Mouse (Mus musculus): Measurements from ENCODE around the gene Cldn4. TPM values are rescaled to one million over a fixed set of nuclear protein-coding genes. Genes with fewer than 3 reads are reported as not detected.

Cldn4 gene
- total and polyA plus RNA-seq, 3 experiments: 0.17 to 0.51 TPM; not detected in 1

DNA sequence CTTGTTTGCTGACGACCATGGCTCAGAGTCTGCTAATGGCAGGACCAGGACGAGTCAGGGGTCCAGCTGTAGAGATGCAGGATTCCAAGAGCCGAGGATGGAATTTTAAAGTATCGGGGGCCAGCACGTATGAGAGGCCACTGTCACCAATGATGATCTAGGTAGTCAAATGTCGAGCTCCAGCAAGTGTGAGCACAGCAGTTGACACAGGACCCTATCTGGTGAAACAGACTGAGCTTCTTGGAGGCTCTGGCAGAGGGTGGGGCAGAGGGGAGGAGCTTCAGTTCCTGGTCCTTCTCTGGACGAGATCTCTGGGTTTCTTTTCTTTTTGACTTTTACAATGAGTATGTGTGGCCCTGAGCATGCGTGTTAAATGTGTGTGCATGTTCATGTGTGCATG lies 31.4 kb downstream of the Cldn4 start, which contains the start of gene Cldn13:
Gene Cldn13, minus strand, starts transcription at position 216 of the 400 bp plus-strand sequence.
- H3K4me2 ChIP-seq (ENCODE audit: insufficient read depth, low read depth, poor library complexity, severe bottlenecking): no peak within 1 kb of the TSS
- in situ Hi-C loops (cut with MboI; ENCODE audit: low pct_ligation_motif_present, low pct_unique_long_range_greater_than_20kb, low sequenced_read_pairs) (loop anchor here (5.0 to 25.0 kb wide), 3 partner anchors 47 to 197 kb away; partner anchors contain the start of gene Eln), dilution Hi-C loops (cut with MboI; ENCODE audit: extremely low pct_ligation_motif_present, extremely low pct_unique_long_range_greater_than_20kb, low sequenced_read_pairs) (no loop called here)
- DNase-seq (ENCODE audit: extremely low read depth): no peak
- H3K9ac ChIP-seq (ENCODE audit: insufficient read depth, low read depth): no peak within 1 kb of the TSS
- no peak within 1 kb of the TSS for H3K27ac ChIP-seq (ENCODE audit: insufficient read depth, low read depth)
- H3K4me3 ChIP-seq (replicated peaks in 1 of 3; ENCODE audit: low read depth in 2 of 3, low read length in 2 of 3, poor library complexity in 1 of 3): no peak within 1 kb of the TSS
- TF ChIP-seq PAX5 (IDR thresholded peaks at IDR 0.05; ENCODE audit: low read length) (no peak), JUND (conservative IDR thresholded peaks at IDR 0.05; ENCODE audit: low read depth, low read length) (no peak), BHLHE40 (IDR thresholded peaks at IDR 0.05; ENCODE audit: low read depth, low read length) (no peak), KAT2A (IDR thresholded peaks at IDR 0.05; ENCODE audit: insufficient replicate concordance, low read length) (no peak), EP300 (IDR thresholded peaks at IDR 0.05; ENCODE audit: low read length) (no peak), NRF1 (IDR thresholded peaks at IDR 0.05; ENCODE audit: low read depth, low read length) (no peak), ZKSCAN1 (IDR thresholded peaks at IDR 0.05; ENCODE audit: borderline replicate concordance, low read depth, low read length) (no peak)
- H3K36me3 ChIP-seq (replicated peaks in 1 of 2; ENCODE audit: control insufficient read depth in 1 of 2, insufficient read depth in 1 of 2, low read length in 1 of 2): no peaks in the 10 kb centered on the region
- peaks cover 12% of the 10 kb centered on the region for H3K9me3 ChIP-seq (replicated peaks; ENCODE audit: low read length)
- peaks cover 70% of the 10 kb centered on the region for H3K27me3 ChIP-seq (replicated peaks)
- no peaks in the 10 kb centered on the region for H3K79me2 ChIP-seq (replicated peaks; ENCODE audit: control insufficient read depth, extremely low read depth, insufficient read depth, poor library complexity, severe bottlenecking)
- no peaks in the 10 kb centered on the region for H3K4me1 ChIP-seq (ENCODE audit: control insufficient read depth in 1 of 2, insufficient read depth in 2 of 2)

DNA sequence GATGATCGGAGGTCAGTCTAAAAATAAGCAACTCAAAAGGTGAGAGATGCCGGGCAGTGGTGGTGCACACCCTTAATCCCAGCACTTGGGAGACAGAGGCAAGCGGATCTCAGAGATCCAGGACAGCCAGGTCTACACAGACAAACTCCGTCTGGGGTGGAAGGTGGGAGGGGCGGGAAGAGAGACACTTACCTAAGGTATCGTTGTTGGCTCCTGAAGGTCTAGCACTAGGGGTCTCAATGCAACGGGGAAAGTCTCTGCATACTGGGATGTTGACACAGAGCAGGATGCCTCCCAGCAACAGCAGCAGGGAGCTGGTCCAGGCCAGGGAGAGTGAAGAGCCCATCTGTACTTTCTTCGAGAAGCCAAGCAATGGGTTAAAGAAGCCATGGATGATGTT lies 32.2 kb downstream of the Cldn4 start:
- H3K27me3 ChIP-seq (replicated peaks): peaks cover 68% of the 10 kb centered on the region
- H3K27ac ChIP-seq (ENCODE audit: insufficient read depth, low read depth): no peak overlapping the region
- H3K9me3 ChIP-seq (replicated peaks; ENCODE audit: low read length): peaks cover 12% of the 10 kb centered on the region
- no peak overlapping the region for H3K4me2 ChIP-seq (ENCODE audit: insufficient read depth, low read depth, poor library complexity, severe bottlenecking)
- H3K9ac ChIP-seq (ENCODE audit: insufficient read depth, low read depth): no peak overlapping the region
- dilution Hi-C loops (cut with MboI; ENCODE audit: extremely low pct_ligation_motif_present, extremely low pct_unique_long_range_greater_than_20kb, low sequenced_read_pairs): no loop called here
- no peaks in the 10 kb centered on the region for H3K4me1 ChIP-seq (ENCODE audit: control insufficient read depth in 1 of 2, insufficient read depth in 2 of 2)
- no peaks in the 10 kb centered on the region for H3K79me2 ChIP-seq (replicated peaks; ENCODE audit: control insufficient read depth, extremely low read depth, insufficient read depth, poor library complexity, severe bottlenecking)
- in situ Hi-C loops (cut with MboI; ENCODE audit: low pct_ligation_motif_present, low pct_unique_long_range_greater_than_20kb, low sequenced_read_pairs): loop anchor here (25.0 kb wide), 2 partner anchors 177 to 198 kb away; partner anchors contain the start of gene Eln
- TF ChIP-seq USF2 (conservative IDR thresholded peaks at IDR 0.05; ENCODE audit: low read depth, low read length) (no peak), POLR2AphosphoS2 (IDR thresholded peaks at IDR 0.05; ENCODE audit: low read depth, low read length) (no peak), MAZ (IDR thresholded peaks at IDR 0.05; ENCODE audit: low read depth, low read length) (no peak), CTCF (conservative IDR thresholded peaks at IDR 0.05 in 1 of 2, IDR thresholded peaks at IDR 0.05 in 1 of 2; ENCODE audit: low read depth in 2 of 2, low read length in 2 of 2) (no peak), MYC (IDR thresholded peaks at IDR 0.05; ENCODE audit: low read depth, low read length) (no peak), MXI1 (IDR thresholded peaks at IDR 0.05; ENCODE audit: low read depth, low read length) (no peak), ZMIZ1 (IDR thresholded peaks at IDR 0.05; ENCODE audit: low read depth, low read length) (no peak), SMC3 (IDR thresholded peaks at IDR 0.05; ENCODE audit: low read depth, low read length) (no peak), USF1 (IDR thresholded peaks at IDR 0.05; ENCODE audit: low read depth, low read length) (no peak), PAX5 (IDR thresholded peaks at IDR 0.05; ENCODE audit: low read length) (no peak), RAD21 (IDR thresholded peaks at IDR 0.05; ENCODE audit: low read depth, low read length) (no peak), EP300 (IDR thresholded peaks at IDR 0.05; ENCODE audit: low read length) (no peak), BHLHE40 (IDR thresholded peaks at IDR 0.05; ENCODE audit: low read depth, low read length) (no peak), CHD2 (IDR thresholded peaks at IDR 0.05; ENCODE audit: low read length) (no peak), ETS1 (conservative IDR thresholded peaks at IDR 0.05; ENCODE audit: low read depth, low read length) (no peak), ZNF384 (IDR thresholded peaks at IDR 0.05; ENCODE audit: low read depth, low read length) (no peak), SIN3A (IDR thresholded peaks at IDR 0.05; ENCODE audit: low read length) (no peak), ZC3H11A (IDR thresholded peaks at IDR 0.05; ENCODE audit: low read depth, low read length) (no peak)
- no peak overlapping the region for H3K4me3 ChIP-seq (replicated peaks in 1 of 3; ENCODE audit: low read depth in 2 of 3, low read length in 2 of 3, poor library complexity in 1 of 3)
- H3K36me3 ChIP-seq (replicated peaks in 1 of 2; ENCODE audit: control insufficient read depth in 1 of 2, insufficient read depth in 1 of 2, low read length in 1 of 2): no peaks in the 10 kb centered on the region
- DNase-seq (ENCODE audit: extremely low read depth): no peak
